Mouse (Mus musculus) lung, postnatal 25 days (tissue): ENCODE results near the gene Rbm15.
A peak's percentile ranks its signal among the peaks of the same experiment; 100 is the strongest.

Source experiments
- DNase-seq: peaks from one replicate; pipeline ENCODE4 v3.0.0; 2022; ENCODE audit warnings: low spot score

Rbm15 gene

GRCm38 (mm10) chr3:107333381-107334201, at the start of gene Rbm15:
TSS of gene Rbm15 (minus strand) at chr3:107333673.
- peak; percentile 99 for DNase-seq

- DNase-seq, result peak; percentile 49
These were observed 45.9 kb upstream of the Rbm15 start for GRCm38 (mm10) chr3:107379422-107379821.

- no peak for DNase-seq
These were observed 45.2 kb upstream of the Rbm15 start for GRCm38 (mm10) chr3:107378626-107379025.

- DNase-seq, result no peak
These were observed 41.6 kb upstream of the Rbm15 start for GRCm38 (mm10) chr3:107374948-107375664.

- no peak for DNase-seq
These were observed 35.7 kb upstream of the Rbm15 start for GRCm38 (mm10) chr3:107369156-107369555.

GRCm38 (mm10) chr3:107367938-107368599, 34.6 kb upstream of the Rbm15 start:
- DNase-seq, result no peak

- no peak for DNase-seq
These were observed 31.9 kb upstream of the Rbm15 start for GRCm38 (mm10) chr3:107365341-107365740.

GRCm38 (mm10) chr3:107363391-107363790, 29.9 kb upstream of the Rbm15 start:
- DNase-seq, result no peak

- DNase-seq, result no peak
These were observed 26.9 kb upstream of the Rbm15 start for GRCm38 (mm10) chr3:107360341-107360740.

- DNase-seq, result no peak
These were observed 24.3 kb upstream of the Rbm15 start for GRCm38 (mm10) chr3:107357700-107358234.

GRCm38 (mm10) chr3:107356964-107357441, 23.5 kb upstream of the Rbm15 start:
- peak; percentile 81 for DNase-seq

- DNase-seq, result no peak
These were observed 22.3 kb upstream of the Rbm15 start for GRCm38 (mm10) chr3:107355618-107356260.

- DNase-seq, result no peak
These were observed 18.2 kb upstream of the Rbm15 start for GRCm38 (mm10) chr3:107351706-107352105.

GRCm38 (mm10) chr3:107349006-107349405, 15.5 kb upstream of the Rbm15 start:
- DNase-seq, result no peak

- no peak for DNase-seq
These were observed 11.7 kb upstream of the Rbm15 start for GRCm38 (mm10) chr3:107345033-107345725.

GRCm38 (mm10) chr3:107343971-107344370, 10.5 kb upstream of the Rbm15 start:
- no peak for DNase-seq

- DNase-seq, result no peak
These were observed 895 bp upstream of the Rbm15 start for GRCm38 (mm10) chr3:107334202-107334934.

GRCm38 (mm10) chr3:107332960-107333380, 503 bp downstream of the Rbm15 start:
- peak; percentile 99 for DNase-seq

- DNase-seq, result no peak
These were observed 1.1 kb downstream of the Rbm15 start for GRCm38 (mm10) chr3:107332127-107332959.

- no peak for DNase-seq
These were observed 1.7 kb downstream of the Rbm15 start for GRCm38 (mm10) chr3:107331746-107332126.
